Mouse (Mus musculus) olfactory bulb, adult 2 months (tissue): ENCODE measurements around the gene Ropn1l.

Experiments
- CTCF ChIP-seq: fragments of 200-500 bp; IDR thresholded peaks from 2 replicates; pipeline ENCODE4 v1.5.1; 2012; ENCODE audit warnings: low read depth, mild to moderate bottlenecking, low read length, moderate library complexity; ENCODE audit not compliant: insufficient read depth
- POLR2A ChIP-seq: fragments of 200-500 bp; IDR thresholded peaks from 2 replicates; pipeline ENCODE4 v1.6.1; 2012; ENCODE audit warnings: mild to moderate bottlenecking, low read depth, low read length, moderate library complexity; ENCODE audit not compliant: insufficient read depth

- TF ChIP-seq CTCF: no peak
- no peak for TF ChIP-seq POLR2A
Observed at GRCm38 (mm10) chr15:31406881-31407280, 46.7 kb downstream of the Ropn1l start.
